Mouse (Mus musculus) bone marrow, adult 2 months (tissue): Measurements from ENCODE around the gene Ippk.

Source experiments
- CTCF ChIP-seq: fragments of 200-500 bp; IDR thresholded peaks from 2 replicates; pipeline ENCODE4 v1.5.1; 2011; ENCODE audit warnings: low read length, control low read depth; ENCODE audit not compliant: control insufficient read depth, insufficient read depth
- POLR2A ChIP-seq: fragments of 200-500 bp; IDR thresholded peaks from 2 replicates; pipeline ENCODE4 v1.6.1; 2011; ENCODE audit warnings: low read depth, mild to moderate bottlenecking, control low read depth, low read length, borderline replicate concordance; ENCODE audit not compliant: control insufficient read depth

DNA sequence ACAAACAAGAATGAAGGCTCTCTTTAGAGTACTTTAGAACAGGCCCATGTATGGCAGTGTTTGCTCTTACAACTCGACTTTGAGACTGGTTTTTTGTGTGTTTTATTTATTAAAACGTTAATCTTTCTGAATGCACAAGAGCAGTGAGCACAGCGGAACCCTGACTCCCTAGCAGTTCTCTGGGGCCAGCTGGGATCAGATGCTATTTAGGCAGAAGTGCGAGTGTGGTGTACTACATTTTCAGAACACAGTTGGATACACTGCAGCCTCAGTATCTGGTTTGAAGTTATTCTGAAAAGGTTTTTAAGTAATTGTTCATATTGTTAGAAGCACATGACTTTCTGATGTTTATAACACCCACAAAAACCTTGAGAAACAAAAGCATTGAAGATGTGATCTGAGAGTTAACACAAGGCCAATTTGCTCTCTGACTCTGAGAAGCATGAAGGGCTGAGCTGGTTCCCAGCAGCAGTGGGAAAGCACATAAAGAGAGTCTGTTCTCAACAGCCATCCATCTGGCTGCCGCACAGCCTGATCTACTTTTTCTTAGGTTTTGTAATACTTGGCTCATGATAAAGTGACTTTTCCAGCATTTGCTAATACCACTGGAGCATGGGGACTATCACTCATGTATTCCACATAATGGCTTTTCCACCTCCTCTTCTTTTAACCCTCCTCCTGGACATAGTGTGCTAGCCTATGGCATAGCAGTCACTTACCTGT is 39.8 kb downstream of the Ippk start:
- no peak for TF ChIP-seq CTCF
- no peak for TF ChIP-seq POLR2A
